Mouse (Mus musculus): Measurements from ENCODE around the gene Nr2f2. TPM values are rescaled to one million over a fixed set of nuclear protein-coding genes. Genes with fewer than 3 reads are reported as not detected.
A peak's percentile ranks its signal among the peaks of the same experiment; 100 is the strongest.

Gene Nr2f2
- total and polyA plus RNA-seq, 3 experiments, result 109 to 472 (median 132) TPM

DNA sequence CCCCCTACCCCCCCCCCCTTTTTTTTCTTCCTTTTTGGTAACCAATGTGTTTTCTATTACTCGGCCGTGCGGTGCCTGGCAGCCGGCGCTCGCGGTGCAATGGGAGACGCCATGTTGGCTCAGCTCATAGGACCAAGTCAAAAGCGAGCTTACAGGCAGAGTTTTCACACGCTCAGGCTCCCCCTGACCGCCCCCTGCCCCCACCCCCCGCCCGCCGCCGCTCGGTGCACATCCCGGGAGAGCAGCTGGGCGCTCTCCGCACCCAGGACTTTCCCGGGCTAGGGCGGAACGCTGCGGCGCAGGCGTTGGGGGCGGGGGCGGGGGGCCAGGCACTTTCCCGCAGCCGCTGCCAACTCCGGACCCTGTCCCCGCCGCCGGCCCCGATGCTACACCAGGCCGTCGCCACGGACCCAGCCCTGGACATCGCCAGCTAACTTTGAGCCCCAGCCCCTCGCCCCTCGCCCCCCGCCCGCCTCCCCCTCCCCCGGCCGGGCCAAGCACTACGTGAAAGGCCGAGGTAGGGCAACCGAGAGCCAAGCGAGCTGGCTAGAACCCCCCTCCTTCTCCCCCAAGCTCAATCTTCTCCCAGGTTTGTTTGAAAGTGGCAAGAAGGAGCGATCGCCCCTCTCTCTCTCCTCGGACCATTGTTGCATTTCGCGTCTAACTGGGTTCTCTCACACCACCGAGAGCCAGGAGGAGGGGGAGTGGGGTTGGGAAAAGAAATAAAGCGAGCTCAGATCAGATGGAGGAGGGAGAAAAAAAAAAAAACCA, 15.6 kb downstream of the Nr2f2 start:
- DNase-seq, result peak; percentile 81

DNA sequence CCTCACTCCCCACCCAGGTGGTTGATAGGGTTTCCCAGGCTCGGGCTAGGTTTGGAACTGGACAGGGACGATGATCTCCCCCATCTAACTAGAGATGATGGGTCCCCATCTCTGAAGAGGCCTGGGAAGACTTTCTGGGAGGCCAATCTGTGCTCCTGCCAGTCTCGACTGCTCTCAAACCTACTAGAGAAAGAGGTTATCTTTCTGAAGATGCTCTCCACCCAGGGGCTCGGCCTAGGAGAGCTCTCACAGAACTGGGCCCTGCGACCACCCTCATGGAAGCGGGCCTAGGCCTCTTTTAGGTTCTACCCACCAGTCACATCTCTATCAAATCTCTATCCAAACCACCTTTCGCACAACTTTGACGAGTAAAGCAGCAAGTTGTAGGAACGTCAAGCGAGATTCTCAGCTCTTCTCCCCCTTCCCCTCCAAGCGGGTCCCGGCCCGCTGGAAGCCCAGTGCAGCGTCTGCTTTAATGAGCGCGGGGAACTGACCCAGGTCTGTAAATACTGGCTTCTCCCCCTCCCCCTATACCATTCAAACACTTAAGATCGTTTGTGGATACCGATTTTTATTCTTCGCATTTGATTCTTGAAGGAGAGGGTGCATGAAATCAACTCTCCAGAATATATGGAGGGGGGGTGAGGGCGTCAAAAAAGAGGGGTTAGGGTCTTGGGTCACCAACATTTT, 16.4 kb downstream of the Nr2f2 start:
- DNase-seq, result peak; percentile 41

DNA sequence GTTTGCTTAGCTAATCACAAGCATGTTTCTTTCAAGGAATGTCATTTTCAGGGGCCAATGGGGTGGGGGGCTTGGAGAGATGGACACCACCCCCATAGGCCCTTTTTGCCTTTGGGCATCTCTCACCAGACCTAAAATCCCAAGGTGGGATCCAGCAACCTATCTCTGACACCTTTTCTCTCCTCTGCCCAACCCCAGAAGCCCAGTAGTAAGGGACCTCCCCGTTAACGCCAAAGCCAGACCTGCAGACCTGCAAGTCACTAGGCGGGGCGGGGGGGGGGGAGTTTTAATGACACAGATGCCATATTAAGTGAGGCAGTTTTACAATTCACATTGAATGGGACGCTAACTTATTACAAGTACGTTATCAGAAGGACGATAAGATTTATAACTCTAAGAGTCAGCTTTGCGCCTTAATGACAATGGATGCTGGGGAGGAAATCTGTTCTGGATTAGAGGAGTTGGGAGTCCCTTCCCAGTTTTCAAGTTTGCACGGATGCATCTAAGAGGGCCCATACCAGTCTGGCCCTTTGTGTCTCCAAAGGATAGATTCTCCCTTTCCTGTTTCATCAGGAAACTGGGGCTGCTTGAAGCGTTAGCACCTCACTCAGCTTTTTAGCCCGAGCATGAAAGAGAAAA, 17.4 kb downstream of the Nr2f2 start:
- DNase-seq, result peak; percentile 8

DNA sequence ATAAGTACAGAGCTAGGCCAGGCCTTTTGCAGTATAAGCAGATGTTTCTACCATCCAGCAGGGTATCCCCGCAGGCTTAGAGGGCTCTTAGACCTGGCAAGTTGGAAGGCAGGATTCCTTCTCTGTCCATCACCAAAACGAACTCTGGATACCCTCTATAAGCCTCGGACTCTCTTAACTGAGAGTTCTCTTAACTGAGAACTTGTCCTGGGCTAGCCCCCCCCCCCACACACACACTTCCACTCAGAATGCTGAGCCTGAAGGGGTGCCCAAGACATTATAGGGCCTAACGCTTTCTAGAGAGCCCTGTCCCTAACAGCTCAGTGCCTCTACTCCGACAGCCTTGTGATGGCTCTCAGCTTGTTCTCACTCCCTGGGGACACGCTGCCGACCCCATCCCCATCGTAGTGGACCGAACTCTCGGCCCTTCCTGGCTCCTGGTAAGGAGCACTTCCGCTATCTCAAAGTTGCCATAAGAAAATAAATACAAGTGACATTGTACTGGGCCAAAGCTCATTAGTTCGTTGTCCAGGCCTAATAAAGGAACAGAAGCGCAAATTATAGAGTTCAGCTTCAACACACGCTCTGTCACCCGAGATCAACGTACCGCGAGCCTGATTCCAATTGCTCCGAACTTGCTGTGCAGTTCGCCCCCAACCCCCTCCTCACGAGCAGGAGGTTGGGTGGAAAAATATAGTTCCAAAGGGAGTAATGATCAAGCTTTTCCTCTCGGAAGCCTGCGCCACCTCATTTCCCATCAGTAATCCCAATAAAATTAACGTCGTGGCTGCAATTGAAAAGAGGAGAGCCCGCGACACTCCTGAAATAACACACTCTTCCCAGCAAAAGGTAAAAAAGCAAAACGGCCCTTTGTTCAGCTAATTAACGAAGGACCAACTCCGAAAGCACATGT, 18.2 kb downstream of the Nr2f2 start:
- DNase-seq, result no peak

DNA sequence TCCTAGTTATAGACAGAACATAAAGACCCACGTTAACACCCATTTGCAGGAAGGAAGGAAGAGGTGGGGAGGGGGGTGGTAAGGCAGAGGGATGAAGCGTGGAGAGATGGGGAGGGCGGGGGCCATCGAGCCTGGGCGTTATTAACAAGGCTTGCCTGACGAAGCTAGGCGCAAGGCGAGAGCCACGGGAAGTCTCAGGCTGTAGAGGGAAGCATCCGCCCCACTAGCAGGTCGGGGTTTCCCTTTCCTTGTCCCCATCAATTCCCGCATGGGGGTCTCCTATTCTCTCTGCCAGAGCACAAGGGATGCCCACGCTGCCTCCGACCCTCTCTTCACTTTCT, 18.9 kb downstream of the Nr2f2 start:
- DNase-seq, result peak; percentile 30

DNA sequence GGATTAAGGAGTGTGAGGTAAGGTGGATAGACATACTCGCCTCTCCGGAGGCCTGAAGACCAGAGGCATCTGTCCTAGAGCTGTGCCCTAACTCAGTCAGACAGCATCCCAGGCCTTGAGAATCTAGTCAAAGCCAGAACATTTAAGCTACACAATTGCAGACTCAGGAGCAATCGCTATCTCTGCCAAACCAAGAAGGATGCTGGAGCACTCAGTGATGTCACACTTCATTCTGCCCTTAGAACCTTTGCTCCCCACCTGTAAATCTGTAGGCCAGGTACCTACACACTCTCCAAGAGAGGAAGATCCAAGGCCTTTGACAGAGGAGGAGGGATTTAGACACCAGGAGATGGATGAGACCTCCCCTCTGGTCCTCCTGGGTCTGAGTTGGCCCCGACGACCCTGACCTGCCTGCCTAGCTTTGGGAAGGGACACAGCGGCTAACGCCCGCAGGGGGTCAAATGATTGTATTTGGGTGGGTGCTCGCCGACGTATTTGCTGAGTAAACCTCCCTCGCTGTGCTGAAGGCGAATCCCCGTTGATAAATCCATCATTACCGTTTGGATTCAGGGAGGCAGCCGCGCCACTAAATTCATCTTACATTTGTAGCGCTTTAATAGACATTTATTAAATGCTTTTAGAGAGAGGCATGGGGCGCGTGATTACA, 19.5 kb downstream of the Nr2f2 start:
- DNase-seq, result peak; percentile 25

DNA sequence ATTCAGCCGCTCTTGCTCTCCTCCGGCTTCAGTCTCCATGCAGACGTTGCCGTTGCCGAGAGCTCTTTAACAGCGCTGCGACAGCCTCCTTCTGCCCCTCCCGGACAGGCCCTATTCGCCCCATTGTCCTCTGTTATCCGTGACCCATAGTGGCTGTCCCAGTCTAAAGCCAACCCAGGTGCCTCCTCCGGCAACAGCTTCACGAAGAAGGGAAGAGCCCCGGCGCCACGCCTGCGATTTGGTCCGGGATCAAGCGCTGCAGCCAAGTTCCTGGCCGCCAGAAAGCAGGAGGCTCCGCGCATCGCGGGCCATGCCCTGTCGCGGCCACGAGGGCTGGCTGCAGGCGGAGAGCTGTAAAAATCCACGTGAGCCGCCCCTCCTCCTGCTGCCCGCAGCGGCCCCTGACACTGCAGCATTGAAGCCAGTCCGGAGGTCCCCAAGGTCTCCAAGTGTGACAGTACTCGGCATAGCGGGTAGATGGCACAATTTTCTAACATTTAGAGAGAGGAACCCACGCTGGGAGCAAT, 20.5 kb downstream of the Nr2f2 start:
- DNase-seq, result peak; percentile 96

DNA sequence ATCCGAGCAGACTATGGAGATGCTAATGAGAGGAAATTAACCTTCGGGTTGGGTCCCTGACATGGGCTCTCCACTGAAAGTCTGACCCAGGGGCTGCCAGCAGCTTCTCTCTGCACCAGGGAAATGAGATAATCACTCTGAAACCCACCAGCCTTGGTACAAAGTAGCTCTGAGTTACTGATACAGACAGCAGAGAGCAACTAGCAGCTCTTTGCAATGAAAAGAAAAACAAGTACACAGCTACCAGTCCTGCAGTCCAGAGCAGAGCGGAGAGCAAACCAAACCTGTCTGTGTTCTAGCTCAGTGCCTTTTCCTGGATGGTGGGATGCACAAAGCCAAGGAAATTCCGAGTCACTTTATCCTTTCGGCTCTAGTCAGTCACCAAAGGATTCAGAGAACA, 23.1 kb downstream of the Nr2f2 start:
- DNase-seq, result no peak

DNA sequence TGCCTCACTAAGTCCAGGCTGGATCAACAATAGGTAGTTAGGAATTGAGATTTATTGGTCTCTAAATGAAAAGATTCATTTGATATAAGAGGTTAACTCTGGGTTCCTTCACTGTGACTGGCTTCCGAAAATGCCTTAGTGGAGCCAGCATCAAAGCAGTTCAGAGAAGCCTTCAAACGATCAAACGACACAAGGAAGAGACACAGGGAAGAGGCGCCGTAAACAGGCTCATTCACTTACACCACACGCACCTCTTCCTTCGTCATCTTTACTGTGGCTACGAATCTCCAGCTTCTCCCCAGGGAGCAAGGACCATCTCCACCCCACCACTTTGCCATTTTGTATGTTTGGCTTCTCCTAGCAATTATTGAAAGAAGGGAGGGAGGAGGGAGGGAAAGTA, 23.8 kb downstream of the Nr2f2 start:
- peak; percentile 3 for DNase-seq

DNA sequence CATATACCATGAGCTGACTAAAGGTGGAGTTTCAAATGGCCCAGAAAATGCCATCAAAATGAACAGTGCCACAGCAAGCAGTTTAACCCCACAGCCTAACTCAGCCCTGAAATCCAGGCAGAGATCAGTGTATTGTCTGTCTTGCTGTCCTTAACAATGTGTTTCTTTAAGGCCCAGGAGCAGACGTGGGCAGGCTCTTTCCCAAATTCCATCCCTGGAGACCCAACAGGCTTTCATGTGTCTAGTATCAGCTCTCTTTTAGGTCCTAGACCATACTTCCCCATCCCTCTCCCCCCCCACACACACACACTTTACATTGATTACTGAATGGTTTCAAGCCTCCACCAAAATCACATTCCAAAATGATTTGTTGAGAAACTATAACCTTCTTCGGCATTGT, 24.5 kb downstream of the Nr2f2 start:
- peak; percentile 2 for DNase-seq

DNA sequence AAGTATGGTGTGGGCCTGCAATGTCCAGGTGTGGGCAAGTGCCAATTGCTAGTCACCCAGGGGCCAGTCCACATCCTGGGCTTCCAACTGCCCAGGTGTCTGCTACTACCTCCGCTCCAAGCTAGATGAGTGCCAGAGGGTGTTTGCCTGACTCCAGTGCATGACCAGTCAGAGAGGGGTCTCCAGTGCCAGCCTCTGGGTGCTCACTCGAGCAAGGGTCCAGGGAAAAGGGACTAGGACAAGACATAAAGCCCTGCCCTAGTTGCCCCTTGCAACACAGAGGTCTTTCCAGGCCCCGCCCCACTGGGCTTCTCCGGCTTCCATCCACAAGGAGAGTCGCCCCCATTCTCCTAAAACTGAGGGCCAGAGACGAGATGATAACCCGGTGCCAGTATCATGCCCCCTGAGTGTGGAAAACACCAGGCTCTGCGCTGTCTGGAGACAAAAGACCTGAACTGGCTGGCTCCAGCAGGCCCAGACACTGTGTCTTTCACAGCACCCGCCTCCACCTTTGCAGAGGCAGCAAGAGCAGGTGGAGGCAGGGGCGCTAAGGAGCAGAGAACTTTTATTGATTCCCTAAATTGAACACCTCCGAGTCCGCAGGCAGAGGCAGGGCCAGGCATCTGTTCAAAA, 26.4 kb downstream of the Nr2f2 start:
- no peak for DNase-seq

DNA sequence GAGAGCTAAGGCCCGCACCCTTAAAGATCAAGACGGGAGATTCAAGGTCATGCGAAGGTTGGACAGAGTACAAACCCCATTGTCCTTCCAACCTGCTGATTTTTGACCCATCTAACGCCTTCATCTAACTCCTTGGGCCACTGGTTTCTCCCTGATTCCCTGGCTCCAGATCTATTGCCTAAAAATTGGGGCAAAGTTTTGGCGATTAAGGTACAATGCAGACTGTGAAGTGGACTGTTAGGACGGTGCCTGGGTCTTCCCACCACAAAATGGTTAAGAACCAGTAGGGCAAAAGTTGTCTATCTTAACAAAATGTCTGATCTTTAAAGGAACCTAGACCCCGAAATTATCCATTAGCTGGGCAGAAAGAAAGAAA, 28.3 kb downstream of the Nr2f2 start:
- DNase-seq, result no peak

DNA sequence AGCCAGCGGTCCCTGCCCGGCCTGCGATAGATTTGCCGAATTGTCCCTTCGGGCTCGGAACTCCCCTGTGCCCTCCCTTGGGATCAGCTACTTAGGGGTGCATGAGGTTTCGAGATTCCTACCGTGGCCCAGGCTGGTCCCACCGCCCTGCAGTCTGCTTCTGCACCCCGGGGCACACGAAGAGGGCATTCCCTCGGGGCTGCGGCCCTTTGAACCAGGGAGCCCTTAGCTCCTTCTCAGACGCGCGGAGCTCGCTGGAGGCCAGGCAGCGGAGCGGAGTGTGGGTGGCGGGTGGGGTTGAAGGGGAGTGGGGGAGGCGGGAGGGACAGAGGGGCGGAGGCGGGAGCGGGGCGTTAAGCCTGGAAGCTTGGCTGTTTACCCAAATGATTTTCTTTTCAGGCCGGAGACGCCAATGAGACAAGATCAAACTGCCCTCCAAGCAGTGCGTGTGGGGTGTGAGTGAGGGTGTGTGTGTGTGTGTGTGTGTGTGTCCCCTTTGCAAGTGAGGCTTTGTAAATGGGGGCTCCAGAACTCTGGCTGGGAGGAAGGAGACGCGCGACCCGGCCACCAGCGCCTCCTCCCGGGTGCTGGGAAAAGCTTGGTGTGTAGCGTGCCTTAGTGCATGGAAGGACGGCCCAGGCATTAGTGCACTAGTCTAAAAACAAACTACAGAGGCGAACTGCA, 28.8 kb downstream of the Nr2f2 start:
- peak; percentile 54 for DNase-seq

DNA sequence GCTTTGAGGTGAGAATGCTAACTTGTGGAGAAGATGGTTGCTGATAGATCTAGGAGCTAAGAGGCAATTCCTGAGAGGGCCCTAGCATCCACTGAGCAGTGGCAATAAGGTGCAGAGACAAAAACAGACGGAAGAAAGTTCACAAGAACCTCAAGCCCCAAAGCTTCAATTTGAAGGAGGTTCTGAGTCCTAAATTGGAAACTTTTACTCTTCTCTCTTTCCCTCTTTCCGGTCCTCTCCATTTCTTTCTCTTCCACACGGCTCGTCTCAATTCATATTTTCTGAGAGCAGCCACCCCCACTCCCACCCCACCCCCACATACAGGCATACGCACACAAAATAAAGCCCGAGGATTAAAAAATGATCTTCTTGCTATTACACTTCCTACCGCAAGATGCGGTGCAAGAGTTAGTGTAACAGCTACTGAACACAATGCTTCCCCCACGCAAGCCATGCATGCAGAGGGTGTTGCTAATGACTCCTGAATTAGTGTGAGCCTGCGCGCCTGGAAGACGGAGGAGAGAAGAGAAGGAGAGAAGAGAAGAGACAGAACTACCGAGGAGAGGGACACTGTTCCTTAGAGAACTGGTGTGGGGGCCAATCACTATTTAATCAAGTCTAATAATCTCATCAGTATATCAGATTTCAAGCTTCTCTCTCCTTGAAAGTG, 29.8 kb downstream of the Nr2f2 start:
- DNase-seq, result no peak

DNA sequence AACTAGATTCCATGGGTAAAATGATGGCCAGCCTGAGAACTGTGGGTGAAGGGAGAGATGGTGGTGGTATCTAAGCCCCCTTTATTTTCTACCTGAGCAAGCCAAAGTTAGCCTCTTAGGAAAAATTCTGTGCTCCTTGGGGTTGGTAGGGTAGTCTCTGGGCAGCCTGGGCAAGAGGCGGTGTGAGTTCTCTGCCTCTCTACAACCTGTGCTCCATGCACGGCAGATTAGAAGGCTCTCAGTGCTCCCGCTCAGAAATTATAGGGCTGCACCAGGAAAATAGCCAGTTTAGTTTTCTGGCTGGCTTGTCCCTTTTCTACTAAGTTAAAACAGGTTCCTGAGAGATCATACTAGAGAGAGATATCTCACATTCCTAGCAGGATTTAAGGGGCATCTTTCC, 30.4 kb downstream of the Nr2f2 start:
- no peak for DNase-seq

DNA sequence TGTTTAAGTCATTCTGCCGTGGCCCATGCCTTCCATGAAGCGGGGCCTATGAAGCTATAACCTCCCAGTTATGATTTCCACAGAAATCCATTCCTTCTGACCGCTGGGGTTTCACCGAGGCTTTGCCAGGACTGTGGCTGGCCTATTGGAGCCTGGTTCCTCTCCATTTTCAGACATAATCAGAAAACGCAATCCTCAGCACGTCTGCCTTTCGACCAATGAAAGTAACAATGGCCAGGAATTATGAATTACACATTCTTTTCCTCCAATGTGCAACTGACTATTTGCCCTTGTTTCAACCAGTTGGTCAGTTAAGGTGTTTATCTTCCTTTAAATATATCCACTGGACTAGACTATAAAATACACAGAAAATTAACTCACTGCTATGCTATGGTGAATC, 31.1 kb downstream of the Nr2f2 start:
- no peak for DNase-seq

DNA sequence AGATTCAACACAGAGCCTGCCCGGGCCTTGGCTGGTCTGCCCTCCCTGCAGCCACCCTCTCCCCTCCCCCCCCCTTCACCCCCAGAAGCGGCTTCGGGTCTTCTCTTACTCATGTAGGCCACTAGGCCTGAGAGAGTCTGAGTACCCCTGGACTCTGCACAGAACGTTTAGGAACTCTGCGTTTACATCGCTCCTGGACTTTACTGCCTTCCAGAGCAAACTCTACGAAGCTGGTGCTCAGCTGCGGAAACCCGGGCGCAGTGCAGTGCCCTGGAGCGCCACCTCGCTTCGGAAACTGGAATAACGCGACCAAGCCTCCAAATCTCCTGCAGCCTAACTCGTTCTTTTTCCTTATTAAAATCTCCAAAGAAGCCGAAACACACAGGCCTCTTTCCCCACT, 31.7 kb downstream of the Nr2f2 start:
- DNase-seq, result peak; percentile 90

DNA sequence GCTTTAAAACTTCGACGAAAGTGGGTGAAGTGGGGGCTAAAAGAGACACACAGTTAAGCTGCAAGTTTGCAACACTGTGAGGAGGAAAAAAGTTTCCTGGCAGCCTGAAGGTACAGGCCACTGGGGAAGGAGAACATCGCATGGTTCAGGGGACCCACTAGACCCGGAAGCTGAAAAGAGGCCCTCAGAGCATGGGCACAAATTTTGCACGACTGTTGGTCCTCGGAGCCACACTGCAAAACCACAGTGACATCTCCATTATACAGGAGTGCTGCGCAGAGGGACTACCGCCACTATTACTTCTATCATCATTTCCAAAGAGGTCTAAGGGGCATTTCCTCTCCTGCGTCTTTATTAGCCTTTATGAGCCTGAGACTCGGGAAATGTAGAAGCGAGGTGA, 32.7 kb downstream of the Nr2f2 start:
- no peak for DNase-seq

DNA sequence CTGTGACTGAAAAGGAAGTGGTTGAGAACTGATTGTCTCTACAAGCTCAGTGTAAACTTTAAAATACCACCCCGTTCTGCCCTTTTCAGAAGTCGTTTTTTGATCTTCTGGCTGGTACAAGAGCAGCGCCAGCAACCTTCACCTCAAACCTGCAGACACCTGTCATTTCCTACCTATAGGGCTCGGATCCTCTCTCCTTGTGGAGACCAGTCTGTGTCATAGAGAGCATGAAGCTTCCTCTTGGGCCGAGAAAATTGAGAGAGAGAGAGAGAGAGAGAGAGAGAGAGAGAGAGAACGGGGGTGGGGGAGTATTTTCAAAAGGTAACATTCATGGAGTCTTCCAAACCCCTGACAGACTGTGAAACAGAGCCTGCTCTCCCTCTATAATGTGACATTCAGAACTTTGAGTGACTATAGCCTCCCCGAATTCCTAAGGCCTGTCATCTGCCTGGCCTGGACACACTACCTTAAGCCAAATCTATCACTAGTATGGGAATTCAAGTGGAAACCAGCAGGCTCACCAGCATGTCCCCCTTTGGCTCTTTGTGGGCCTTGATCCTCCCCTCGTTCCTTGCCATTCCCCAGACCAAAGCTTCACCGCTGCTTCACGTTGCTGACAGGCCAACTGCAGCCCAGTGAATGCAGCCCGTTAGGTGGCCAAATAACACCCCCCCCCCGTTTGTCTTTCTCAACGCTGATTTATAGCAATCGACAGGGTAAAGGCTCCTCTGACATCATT, 33.4 kb downstream of the Nr2f2 start:
- no peak for DNase-seq
